Mouse (Mus musculus) intestine, postnatal 0 days (tissue): ENCODE measurements around the gene Rtn4r. TPM values are rescaled to one million over a fixed set of nuclear protein-coding genes. Genes with fewer than 3 reads are reported as not detected.

ENCODE experiments used
- ATAC-seq: fragments of 200-750 bp; cut with Nextera tagmentation; 2 replicates; pipeline ENCODE4 v1.8.0; 2017; ENCODE audit warnings: mild to moderate bottlenecking, moderate TSS enrichment, moderate library complexity
- H3K27ac ChIP-seq: fragments of 300-500 bp; sonication (generic); 2 replicates; pipeline ENCODE4 v1.5.1; 2014; ENCODE audit warnings: mild to moderate bottlenecking, low read depth, low read length, moderate library complexity
- H3K27me3 ChIP-seq: fragments of 300-500 bp; sonication (generic); replicated peaks from 2 replicates; pipeline ENCODE4 v1.6.1; 2014; ENCODE audit warnings: low read length, mixed read lengths; ENCODE audit not compliant: control insufficient read depth, insufficient read depth
- H3K36me3 ChIP-seq: fragments of 300-500 bp; sonication (generic); 2 replicates; pipeline ENCODE4 v1.6.1; 2014; ENCODE audit warnings: mild to moderate bottlenecking, moderate library complexity; ENCODE audit not compliant: control insufficient read depth, insufficient read depth
- H3K4me1 ChIP-seq: fragments of 300-500 bp; sonication (generic); replicated peaks from 2 replicates; pipeline ENCODE4 v1.6.1; 2014; ENCODE audit warnings: antibody characterized with exemption, low read length, mixed read lengths; ENCODE audit not compliant: control insufficient read depth, insufficient read depth
- H3K4me2 ChIP-seq: fragments of 300-500 bp; sonication (generic); replicated peaks from 2 replicates; pipeline ENCODE4 v1.6.1; 2014; ENCODE audit warnings: low read depth, mild to moderate bottlenecking, moderate library complexity
- H3K4me3 ChIP-seq: fragments of 300-500 bp; sonication (generic); 2 replicates; pipeline ENCODE4 v1.5.1; 2014; ENCODE audit warnings: low read depth, low read length
- H3K9ac ChIP-seq: fragments of 300-500 bp; sonication (generic); 2 replicates; pipeline ENCODE4 v1.6.1; 2014; ENCODE audit warnings: mild to moderate bottlenecking, low read depth, low read length
- H3K9me3 ChIP-seq: fragments of 300-500 bp; sonication (generic); 2 replicates; pipeline ENCODE4 v1.6.1; 2016; ENCODE audit warnings: mixed run types; ENCODE audit not compliant: control insufficient read depth
- CTCF ChIP-seq: sonication (generic); IDR thresholded peaks from 2 replicates; pipeline ENCODE4 v1.5.1; 2016; ENCODE audit warnings: low read depth, mild to moderate bottlenecking, control low read depth, antibody characterized with exemption, moderate library complexity
- WGBS: fragments of 180-500 bp; shearing (Covaris S2); extraction: QIAGEN DNeasy Blood & Tissue Kit; methylation state at CpG from one replicate; pipeline ENCODE4 v1.1.7; 2014; 5-methylcytosine and 5-hydroxymethylcytosine counted together
- polyA plus RNA-seq: library from polyadenylated mRNA; unstranded; fragments of >200 nt; fragmentation: Nextera tagmentation; extraction: Ambion mirVana; gene quantifications from 2 replicates; pipeline ENCODE4 v1.2.1, GENCODE M21; 2015

Gene Rtn4r
- polyA plus RNA-seq, 1 experiment from 2014 or later, result 1.9 TPM

DNA sequence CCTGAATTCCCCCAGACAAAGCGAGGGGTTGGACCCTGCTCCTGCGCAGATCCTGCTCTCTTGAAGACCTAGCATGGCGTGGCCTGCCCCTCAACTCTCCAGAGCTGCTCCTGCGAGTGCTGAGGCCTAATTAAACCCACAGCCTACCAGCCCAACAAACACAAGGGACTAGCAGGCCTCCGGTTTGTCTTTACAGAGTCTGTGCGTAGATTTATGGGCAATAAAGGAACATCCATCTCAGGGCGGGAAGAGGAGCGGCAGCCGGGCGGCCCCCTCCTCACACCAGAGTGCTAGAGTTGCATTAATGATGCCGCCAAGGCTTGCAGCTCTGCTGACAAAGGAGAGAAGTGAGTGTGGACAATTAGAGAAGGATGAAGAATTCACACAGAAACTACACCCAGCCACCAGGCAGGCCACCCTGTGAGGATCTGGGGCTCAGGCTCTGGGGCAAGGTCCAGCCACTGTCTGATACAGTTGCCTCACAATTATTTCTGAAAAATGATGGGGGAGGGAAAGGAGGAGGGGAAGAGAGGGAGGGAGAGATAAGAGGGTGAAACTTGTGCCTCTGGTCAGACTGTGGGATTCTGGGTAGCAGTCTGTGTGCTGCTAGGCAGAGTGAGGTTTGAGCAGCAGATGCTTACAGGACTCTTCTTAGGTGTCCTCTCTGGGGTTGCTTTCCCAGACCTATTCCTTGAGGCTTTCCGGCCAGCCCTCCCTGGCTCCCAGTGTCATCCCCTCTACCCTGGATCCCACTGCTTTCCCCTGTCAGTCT lies 29.3 kb downstream of the Rtn4r start:
- no peak for ATAC-seq
- H3K4me1 ChIP-seq, result 0 out of 2 replicates have a peak, but pooled peaks cover 3% of the 10 kb centered on the region
- no peaks in the 10 kb centered on the region for H3K36me3 ChIP-seq
- H3K4me2 ChIP-seq, result no peak overlapping the region
- WGBS, result 45% methylated on average over 12 of the region's 12 CpGs
- H3K4me3 ChIP-seq, result no peak overlapping the region
- TF ChIP-seq CTCF, result no peak
- H3K9me3 ChIP-seq, result no peaks in the 10 kb centered on the region
- no peaks in the 10 kb centered on the region for H3K27me3 ChIP-seq
- H3K27ac ChIP-seq, result no peak overlapping the region
- H3K9ac ChIP-seq, result no peak overlapping the region

DNA sequence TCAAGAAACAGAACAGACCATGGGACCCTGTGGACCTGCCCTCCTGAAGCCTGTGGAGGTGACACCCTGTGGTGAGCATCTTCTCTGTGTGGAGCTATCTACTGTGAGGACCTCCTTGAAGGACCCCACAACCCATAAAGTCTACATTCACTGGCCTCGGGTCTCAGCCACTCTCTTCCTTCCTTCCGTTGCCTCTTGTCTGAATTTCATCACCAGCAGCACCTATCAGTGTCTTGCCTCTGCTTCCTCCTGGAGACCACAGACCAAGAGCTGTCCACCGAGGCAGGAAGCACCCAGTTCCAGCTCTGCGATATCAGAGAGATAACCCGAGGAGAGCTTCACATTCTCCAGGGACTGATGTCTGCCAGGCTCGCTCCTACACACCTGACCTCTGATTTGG lies 31.8 kb downstream of the Rtn4r start:
- no peak for ATAC-seq
- Histone ChIP-seq H3K9me3 (no peaks in the 10 kb centered on the region), H3K36me3 (no peaks in the 10 kb centered on the region), H3K4me3 (no peak overlapping the region), H3K27ac (no peak overlapping the region), H3K4me2 (no peak overlapping the region), H3K9ac (no peak overlapping the region), H3K27me3 (no peaks in the 10 kb centered on the region), H3K4me1 (0 out of 2 replicates have a peak, but pooled peaks cover 3% of the 10 kb centered on the region)
- TF ChIP-seq CTCF, result no peak
- WGBS, result 83% methylated on average over 6 of the region's 6 CpGs

GRCm38 (mm10) chr16:18159778-18160177 lies 32.3 kb downstream of the Rtn4r start:
- H3K27me3 ChIP-seq, result no peaks in the 10 kb centered on the region
- no peak overlapping the region for H3K27ac ChIP-seq

GRCm38 (mm10) chr16:18160514-18160913 lies 33.1 kb downstream of the Rtn4r start:
- WGBS, result 79% methylated on average over 7 of the region's 7 CpGs
- Histone ChIP-seq H3K27me3 (no peaks in the 10 kb centered on the region), H3K4me1 (0 out of 2 replicates have a peak, but pooled peaks cover 3% of the 10 kb centered on the region), H3K9me3 (no peaks in the 10 kb centered on the region), H3K9ac (no peak overlapping the region), H3K4me3 (no peak overlapping the region), H3K4me2 (no peak overlapping the region), H3K36me3 (no peaks in the 10 kb centered on the region), H3K27ac (no peak overlapping the region)
- no peak for TF ChIP-seq CTCF
- ATAC-seq, result no peak

More at GRCm38 (mm10) chr16:18159778-18160177, 32.3 kb downstream of the Rtn4r start:
- Histone ChIP-seq H3K4me2 (no peak overlapping the region), H3K36me3 (no peaks in the 10 kb centered on the region), H3K9me3 (no peaks in the 10 kb centered on the region), H3K4me1 (0 out of 2 replicates have a peak, but pooled peaks cover 3% of the 10 kb centered on the region), H3K9ac (no peak overlapping the region), H3K4me3 (no peak overlapping the region)
- no peak for TF ChIP-seq CTCF
- ATAC-seq, result no peak
- 56% methylated on average over 1 of the region's 1 CpGs for WGBS

GRCm38 (mm10) chr16:18161190-18161589 lies 33.7 kb downstream of the Rtn4r start:
- no peak for TF ChIP-seq CTCF
- 68% methylated on average over 1 of the region's 1 CpGs for WGBS
- H3K4me1 ChIP-seq, result 0 out of 2 replicates have a peak, but pooled peaks cover 3% of the 10 kb centered on the region
- no peak for ATAC-seq
- no peaks in the 10 kb centered on the region for H3K27me3 ChIP-seq
- no peaks in the 10 kb centered on the region for H3K36me3 ChIP-seq
- H3K9ac ChIP-seq, result no peak overlapping the region
- no peak overlapping the region for H3K4me2 ChIP-seq
- no peak overlapping the region for H3K4me3 ChIP-seq
- no peaks in the 10 kb centered on the region for H3K9me3 ChIP-seq
- no peak overlapping the region for H3K27ac ChIP-seq

DNA sequence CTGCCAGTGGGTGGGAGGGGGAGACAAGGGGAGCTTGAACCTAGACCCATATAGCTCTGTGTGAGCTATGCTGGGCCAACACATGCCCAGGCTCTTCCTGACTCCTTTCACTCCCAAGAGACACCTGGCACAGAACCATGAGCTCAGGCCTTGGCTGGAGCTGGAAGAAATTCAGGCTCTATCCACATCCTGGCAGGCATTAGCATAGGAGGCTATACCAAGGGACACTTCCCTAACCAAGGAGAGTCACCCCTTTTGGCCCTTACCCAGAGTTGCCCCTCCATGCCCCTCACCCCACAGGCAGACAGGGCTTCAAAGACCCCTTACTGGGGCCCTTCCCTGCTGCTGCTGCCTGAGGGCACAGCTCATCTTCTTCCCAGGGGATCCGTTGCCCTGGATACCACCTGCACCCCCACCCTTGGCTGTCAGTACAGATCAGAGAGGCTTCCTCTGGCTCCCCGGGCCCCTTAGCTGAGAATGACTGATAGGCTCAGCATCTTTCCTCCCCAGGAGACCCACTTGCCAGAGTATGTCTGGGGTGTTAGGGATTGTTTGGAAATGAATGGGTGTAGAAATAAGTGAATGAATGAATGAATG lies 37.3 kb downstream of the Rtn4r start:
- Histone ChIP-seq H3K4me2 (no peak overlapping the region), H3K4me3 (no peak overlapping the region), H3K9ac (no peak overlapping the region), H3K27me3 (no peaks in the 10 kb centered on the region), H3K4me1 (no peaks in the 10 kb centered on the region), H3K27ac (no peak overlapping the region), H3K36me3 (no peaks in the 10 kb centered on the region), H3K9me3 (no peaks in the 10 kb centered on the region)
- 49% methylated on average over 2 of the region's 2 CpGs for WGBS
- no peak for TF ChIP-seq CTCF
- no peak for ATAC-seq
